Mouse (Mus musculus) thymus, adult 2 months (tissue): ENCODE data around the gene Olfr1294. TPM values are rescaled to one million over a fixed set of nuclear protein-coding genes. Genes with fewer than 3 reads are reported as not detected.

Experiments
- DNase-seq: peaks from one replicate; pipeline ENCODE4 v3.0.0; 2021
- H3K27ac ChIP-seq: fragments of 200-500 bp; 2 replicates; pipeline ENCODE4 v1.5.1; 2012; ENCODE audit warnings: low read length, control low read depth; ENCODE audit not compliant: control insufficient read depth, insufficient read depth
- H3K27me3 ChIP-seq: fragments of 200-500 bp; 2 replicates; pipeline ENCODE4 v1.6.1; 2012; ENCODE audit warnings: mild to moderate bottlenecking, low read length, moderate library complexity, mixed read lengths; ENCODE audit not compliant: control insufficient read depth, insufficient read depth
- H3K36me3 ChIP-seq: fragments of 200-500 bp; 2 replicates; pipeline ENCODE4 v1.6.1; 2012; ENCODE audit warnings: mild to moderate bottlenecking, low read length, moderate library complexity; ENCODE audit not compliant: control insufficient read depth, insufficient read depth
- H3K4me1 ChIP-seq: fragments of 200-500 bp; replicated peaks from 2 replicates; pipeline ENCODE4 v1.6.1; 2012; ENCODE audit warnings: low read length; ENCODE audit not compliant: control insufficient read depth, insufficient read depth
- H3K4me3 ChIP-seq: fragments of 200-500 bp; 2 replicates; pipeline ENCODE4 v1.5.1; 2012; ENCODE audit warnings: mild to moderate bottlenecking, low read length, control low read depth, moderate library complexity; ENCODE audit not compliant: control insufficient read depth, insufficient read depth
- CTCF ChIP-seq: fragments of 200-500 bp; IDR thresholded peaks from 2 replicates; pipeline ENCODE4 v1.5.1; 2012; ENCODE audit warnings: mild to moderate bottlenecking, control low read depth, low read length, moderate library complexity, borderline replicate concordance; ENCODE audit not compliant: control insufficient read depth, poor library complexity, insufficient read depth; ENCODE audit errors: extremely low read depth
- POLR2A ChIP-seq: fragments of 200-500 bp; IDR thresholded peaks from 2 replicates; pipeline ENCODE4 v1.6.1; 2012; ENCODE audit warnings: mild to moderate bottlenecking, low read length, control low read depth, moderate library complexity; ENCODE audit not compliant: control insufficient read depth, poor library complexity, insufficient read depth; ENCODE audit errors: extremely low read depth
- WGBS: fragments of 180-500 bp; shearing (Covaris S2); methylation state at CpG from one replicate; pipeline ENCODE4 v1.1.7; 2018; 5-methylcytosine and 5-hydroxymethylcytosine counted together
- polyA plus RNA-seq: library from polyadenylated mRNA; depleted of rRNA; stranded (reverse); fragments of >200 nt; gene quantifications from 2 replicates; pipeline ENCODE4 v1.2.3, GENCODE M21; 2012; rRNA removed

The Olfr1294 gene
- not detected in 2 replicates for polyA plus RNA-seq

DNA sequence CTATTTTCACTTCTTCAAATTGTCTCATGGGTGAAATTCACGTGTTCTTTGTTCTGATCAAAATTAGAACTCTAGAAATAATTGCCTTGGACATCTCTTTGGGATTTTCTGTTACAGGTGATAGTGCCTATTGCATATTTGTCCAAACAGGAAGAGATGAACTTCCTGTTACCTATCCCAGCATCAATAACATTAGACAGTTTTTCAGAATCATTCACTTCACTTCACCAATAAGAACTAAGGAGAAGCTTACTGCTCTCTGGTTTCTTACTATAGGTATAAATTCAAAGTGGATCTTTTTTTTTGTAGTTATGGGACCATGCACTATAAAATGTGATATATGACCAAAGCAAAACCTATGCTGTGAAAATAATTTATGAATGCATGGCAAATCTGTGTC lies at the start of gene Olfr1294:
Gene Olfr1294, minus strand, starts transcription at position 101 of the 400 bp plus-strand sequence.
- no peaks in the 10 kb centered on the region for H3K4me1 ChIP-seq
- no peak within 1 kb of the TSS for H3K4me3 ChIP-seq
- DNase-seq = no peak
- H3K27me3 ChIP-seq = no peaks in the 10 kb centered on the region
- 44% methylated on average over 1 of the region's 1 CpGs for WGBS
- TF ChIP-seq CTCF (no peak), POLR2A (no peak)
- H3K27ac ChIP-seq = no peak within 1 kb of the TSS
- no peaks in the 10 kb centered on the region for H3K36me3 ChIP-seq

DNA sequence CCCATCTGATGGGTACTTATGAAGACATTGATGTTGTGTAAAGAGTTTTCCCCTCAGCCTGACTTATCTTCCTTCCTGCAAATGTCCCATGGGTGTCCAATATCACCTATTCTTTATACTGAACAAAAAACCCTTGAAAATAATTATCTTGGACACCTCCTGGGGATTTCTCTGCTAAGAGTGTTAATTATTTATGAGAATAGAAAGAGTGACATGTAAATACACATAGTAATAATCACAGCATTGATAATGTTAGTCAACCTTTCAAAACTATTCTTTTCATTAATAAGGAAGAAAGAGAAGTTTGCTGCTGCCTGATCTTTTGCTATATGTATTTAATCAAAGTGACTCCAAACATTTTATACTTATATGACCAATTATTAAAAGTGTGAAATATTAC lies 29.5 kb upstream of the Olfr1294 start, which contains the start of gene Olfr1295:
Gene Olfr1295, minus strand, starts transcription at position 101 of the 400 bp plus-strand sequence.
- no peak for TF ChIP-seq POLR2A
- no peak for TF ChIP-seq CTCF
- DNase-seq = no peak
- Histone ChIP-seq H3K4me3 (no peak within 1 kb of the TSS), H3K36me3 (no peaks in the 10 kb centered on the region), H3K27me3 (no peaks in the 10 kb centered on the region), H3K4me1 (no peaks in the 10 kb centered on the region), H3K27ac (no peak within 1 kb of the TSS)

DNA sequence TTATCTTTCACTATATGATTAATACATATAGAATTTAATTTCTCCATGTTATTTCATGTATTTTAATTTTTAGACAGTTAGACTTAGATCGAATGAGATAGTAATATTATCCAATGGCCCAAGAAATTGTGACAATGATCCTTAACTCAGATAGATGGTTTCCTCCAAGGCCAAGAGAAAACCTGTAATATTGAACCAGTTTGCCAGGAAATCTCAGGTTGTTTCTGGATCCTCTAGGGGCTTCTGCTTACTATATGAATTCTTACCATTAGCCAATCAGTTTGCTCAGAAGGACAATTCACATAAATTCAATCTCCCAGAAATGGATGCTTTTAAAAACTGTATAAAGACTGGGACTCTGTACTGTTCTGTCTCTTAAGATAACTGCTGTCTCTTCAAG lies 15.2 kb downstream of the Olfr1294 start, which contains the start of gene Olfr1293-ps:
Gene Olfr1293-ps, plus strand, starts transcription at position 301 of the 400 bp plus-strand sequence.
- WGBS = 91% methylated on average over 1 of the region's 1 CpGs
- Histone ChIP-seq H3K36me3 (no peaks in the 10 kb centered on the region), H3K27ac (no peak within 1 kb of the TSS), H3K4me3 (no peak within 1 kb of the TSS), H3K27me3 (no peaks in the 10 kb centered on the region), H3K4me1 (no peaks in the 10 kb centered on the region)
- no peak for TF ChIP-seq CTCF
- no peak for TF ChIP-seq POLR2A
- DNase-seq = no peak

DNA sequence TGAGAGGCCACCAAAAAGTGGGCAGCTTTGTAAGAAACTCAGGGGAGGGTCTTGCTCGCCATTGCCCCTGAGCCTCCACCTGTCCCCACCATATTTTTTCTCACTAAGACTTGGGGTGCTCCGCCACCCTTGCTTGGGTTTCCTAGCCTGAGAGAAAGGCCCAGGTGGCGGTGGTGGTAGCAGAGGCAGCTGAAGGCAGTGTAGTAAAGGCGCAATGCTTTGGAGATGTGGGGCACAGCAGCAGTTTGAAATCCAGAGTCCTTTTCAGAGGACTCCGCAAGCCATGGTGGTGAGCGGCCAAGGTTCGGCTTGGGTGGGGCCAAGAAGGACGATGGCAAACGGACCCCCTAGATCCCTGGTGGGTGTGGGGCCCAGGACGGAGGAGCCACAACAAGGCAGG lies 22.6 kb downstream of the Olfr1294 start:
- no peaks in the 10 kb centered on the region for H3K27me3 ChIP-seq
- no peak for TF ChIP-seq CTCF
- no peak for TF ChIP-seq POLR2A
- no peak overlapping the region for H3K4me3 ChIP-seq
- no peak overlapping the region for H3K27ac ChIP-seq
- no peak for DNase-seq
- H3K36me3 ChIP-seq = no peaks in the 10 kb centered on the region
- no peaks in the 10 kb centered on the region for H3K4me1 ChIP-seq
- WGBS = 93% methylated on average over 10 of the region's 10 CpGs

DNA sequence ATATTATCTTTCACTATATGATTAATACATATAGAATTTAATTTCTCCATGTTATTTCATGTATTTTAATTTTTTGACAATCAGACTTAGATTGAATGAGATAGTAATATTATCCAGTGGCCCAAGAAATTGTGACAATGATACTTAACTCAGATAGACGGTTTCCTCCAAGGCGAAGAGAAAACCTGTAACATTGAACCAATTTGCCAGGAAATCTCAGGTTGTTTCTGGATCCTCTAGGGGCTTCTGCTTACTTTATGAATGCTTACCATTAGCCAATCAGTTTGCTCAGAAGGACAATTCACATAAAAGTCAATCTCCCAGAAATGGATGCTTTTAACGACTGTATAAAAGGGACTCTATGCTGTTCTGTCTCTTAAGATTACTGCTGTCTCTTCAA lies 43.2 kb downstream of the Olfr1294 start, which contains the start of gene Olfr1291-ps1:
Gene Olfr1291-ps1, plus strand, starts transcription at position 301 of the 400 bp plus-strand sequence.
- no peak for TF ChIP-seq CTCF
- TF ChIP-seq POLR2A = no peak
- 93% methylated on average over 3 of the region's 3 CpGs for WGBS
- Histone ChIP-seq H3K36me3 (no peaks in the 10 kb centered on the region), H3K4me1 (no peaks in the 10 kb centered on the region), H3K27ac (no peak within 1 kb of the TSS), H3K27me3 (no peaks in the 10 kb centered on the region), H3K4me3 (no peak within 1 kb of the TSS)
- no peak for DNase-seq

DNA sequence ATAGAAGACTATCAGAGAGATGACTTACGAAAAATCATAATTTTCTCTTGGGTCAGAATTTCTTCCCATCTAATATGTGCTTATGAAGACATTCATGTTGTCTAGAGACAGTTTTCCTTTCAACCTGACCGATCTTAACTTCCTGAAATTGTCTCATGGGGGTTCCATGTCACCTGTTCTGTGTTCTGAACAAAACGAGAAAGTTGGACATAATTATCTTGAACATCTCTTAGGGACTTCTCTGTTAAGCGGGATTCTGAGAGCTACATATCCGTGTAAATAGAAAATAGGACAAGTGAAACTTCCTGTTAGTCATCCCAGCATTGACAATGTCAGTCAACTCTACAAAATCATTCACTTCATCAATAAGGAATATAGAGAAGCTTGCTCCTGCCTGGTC lies 46.4 kb downstream of the Olfr1294 start, which contains the start of gene Olfr1290:
Gene Olfr1290, minus strand, starts transcription at position 101 of the 400 bp plus-strand sequence.
- no peak within 1 kb of the TSS for H3K27ac ChIP-seq
- H3K4me3 ChIP-seq = no peak within 1 kb of the TSS
- H3K36me3 ChIP-seq = no peaks in the 10 kb centered on the region
- TF ChIP-seq POLR2A (no peak), CTCF (no peak)
- H3K4me1 ChIP-seq = no peaks in the 10 kb centered on the region
- H3K27me3 ChIP-seq = no peaks in the 10 kb centered on the region
- 80% methylated on average over 5 of the region's 5 CpGs for WGBS
- no peak for DNase-seq

Other genes with a start within 250 kb of the Olfr1294 start
- not detected in 2 replicates for gene Olfr1279, start 239.7 kb downstream of the Olfr1294 start, polyA plus RNA-seq
- gene Olfr1280, start 226.3 kb downstream of the Olfr1294 start, polyA plus RNA-seq = not detected in 2 replicates
- not detected in 2 replicates for gene Olfr1281, start 213.8 kb downstream of the Olfr1294 start, polyA plus RNA-seq
- not detected in 2 replicates for gene Olfr1282, start 204.2 kb downstream of the Olfr1294 start, polyA plus RNA-seq
- gene Olfr1283, start 173.5 kb downstream of the Olfr1294 start, polyA plus RNA-seq = not detected in 2 replicates
- not detected in 2 replicates for gene Olfr1284, start 164.8 kb downstream of the Olfr1294 start, polyA plus RNA-seq
- not detected in 2 replicates for gene Olfr1286, start 117.2 kb downstream of the Olfr1294 start, polyA plus RNA-seq
- gene Olfr1287, start 91.1 kb downstream of the Olfr1294 start, polyA plus RNA-seq = not detected in 2 replicates
- gene Olfr1288, start 66.2 kb downstream of the Olfr1294 start, polyA plus RNA-seq = not detected in 2 replicates
- not detected in 2 replicates for gene Olfr1289, start 59.5 kb downstream of the Olfr1294 start, polyA plus RNA-seq
- gene Olfr1290, start 46.5 kb downstream of the Olfr1294 start, polyA plus RNA-seq = not detected in 2 replicates
- gene Olfr1291-ps1, start 43.1 kb downstream of the Olfr1294 start, polyA plus RNA-seq = not detected in 2 replicates
- not detected in 2 replicates for gene Olfr1293-ps, start 15.1 kb downstream of the Olfr1294 start, polyA plus RNA-seq
- gene Olfr1295, start 29.4 kb upstream of the Olfr1294 start, polyA plus RNA-seq = not detected in 2 replicates
- gene Olfr1297, start 86.2 kb upstream of the Olfr1294 start, polyA plus RNA-seq = not detected in 2 replicates
- not detected in 2 replicates for gene Olfr1298, start 108.9 kb upstream of the Olfr1294 start, polyA plus RNA-seq
- not detected in 2 replicates for gene Olfr1299, start 121.1 kb upstream of the Olfr1294 start, polyA plus RNA-seq
- not detected in 2 replicates for gene Olfr1301, start 210.7 kb upstream of the Olfr1294 start, polyA plus RNA-seq
- not detected in 2 replicates for gene Olfr1302, start 237.1 kb upstream of the Olfr1294 start, polyA plus RNA-seq